Mouse (Mus musculus) ES-Bruce4 (cell line): Measurements from ENCODE around the gene Klhl30.

ENCODE experiments used
- CTCF ChIP-seq: IDR thresholded peaks from one replicate; pipeline ENCODE4 v1.8.1; 2011; ENCODE audit warnings: low read depth, low read length
- POLR2A ChIP-seq: IDR thresholded peaks from one replicate; pipeline ENCODE4 v1.8.1; 2011; ENCODE audit warnings: low read length; ENCODE audit not compliant: insufficient read depth

DNA sequence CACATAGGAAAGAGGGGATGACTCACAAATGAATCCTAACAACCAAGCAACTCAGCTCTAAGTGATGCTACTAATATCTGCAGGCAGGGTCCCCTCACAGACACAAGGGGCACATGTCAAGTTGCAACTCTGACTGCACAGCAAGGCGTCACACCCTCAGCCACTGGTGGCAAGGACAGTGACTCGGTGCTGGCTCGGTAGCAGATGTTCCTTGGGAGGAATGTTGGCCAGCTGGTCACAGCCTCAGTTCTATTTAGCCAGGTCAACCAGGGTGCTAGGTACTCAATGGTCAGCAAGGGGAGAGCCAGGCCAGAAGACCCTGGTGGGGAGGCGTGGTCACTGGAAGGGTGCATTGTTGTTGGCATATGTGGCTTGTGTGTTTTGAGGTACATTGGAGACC lies 57.0 kb downstream of the Klhl30 start:
- TF ChIP-seq CTCF (no peak), POLR2A (no peak)
